Mouse (Mus musculus) hindbrain, embryonic 12.5 days (tissue): ENCODE measurements around the gene Dcaf12. TPM values are rescaled to one million over a fixed set of nuclear protein-coding genes. Genes with fewer than 3 reads are reported as not detected.

ENCODE experiments used
- ATAC-seq: fragments of 200-750 bp; cut with Nextera tagmentation; 2 replicates; pipeline ENCODE4 v1.8.0; 2017; ENCODE audit warnings: moderate TSS enrichment; ENCODE audit not compliant: low FRiP score
- H3K27ac ChIP-seq: fragments of 300-500 bp; sonication (generic); 2 replicates; pipeline ENCODE4 v1.5.1; 2016; ENCODE audit warnings: mild to moderate bottlenecking
- H3K27me3 ChIP-seq: fragments of 300-500 bp; sonication (generic); 2 replicates; pipeline ENCODE4 v1.6.1; 2016; ENCODE audit warnings: mild to moderate bottlenecking
- H3K36me3 ChIP-seq: fragments of 300-500 bp; sonication (generic); 2 replicates; pipeline ENCODE4 v1.6.1; 2016; ENCODE audit warnings: mild to moderate bottlenecking
- H3K4me1 ChIP-seq: fragments of 300-500 bp; sonication (generic); 2 replicates; pipeline ENCODE4 v1.6.1; 2016
- H3K4me2 ChIP-seq: fragments of 300-500 bp; sonication (generic); replicated peaks from 2 replicates; pipeline ENCODE4 v1.6.1; 2016; ENCODE audit warnings: mild to moderate bottlenecking
- H3K4me3 ChIP-seq: fragments of 300-500 bp; sonication (generic); 2 replicates; pipeline ENCODE4 v1.5.1; 2016; ENCODE audit warnings: mild to moderate bottlenecking
- H3K9ac ChIP-seq: fragments of 300-500 bp; sonication (generic); 2 replicates; pipeline ENCODE4 v1.6.1; 2016; ENCODE audit warnings: mild to moderate bottlenecking, moderate library complexity
- H3K9me3 ChIP-seq: fragments of 300-500 bp; sonication (generic); replicated peaks from 2 replicates; pipeline ENCODE4 v1.6.1; 2016; ENCODE audit warnings: mild to moderate bottlenecking
- WGBS: fragments of 180-500 bp; shearing (Covaris S2); methylation state at CpG from one replicate; pipeline ENCODE4 v1.1.7; 2016; 5-methylcytosine and 5-hydroxymethylcytosine counted together
- polyA plus RNA-seq: library from polyadenylated mRNA; unstranded; fragments of >200 nt; fragmentation: Nextera tagmentation; extraction: Ambion mirVana; gene quantifications from 2 replicates; pipeline ENCODE4 v1.2.1, GENCODE M21; 2016

Dcaf12 gene
- 73.5 and 79.7 TPM in 2 replicates for polyA plus RNA-seq

DNA sequence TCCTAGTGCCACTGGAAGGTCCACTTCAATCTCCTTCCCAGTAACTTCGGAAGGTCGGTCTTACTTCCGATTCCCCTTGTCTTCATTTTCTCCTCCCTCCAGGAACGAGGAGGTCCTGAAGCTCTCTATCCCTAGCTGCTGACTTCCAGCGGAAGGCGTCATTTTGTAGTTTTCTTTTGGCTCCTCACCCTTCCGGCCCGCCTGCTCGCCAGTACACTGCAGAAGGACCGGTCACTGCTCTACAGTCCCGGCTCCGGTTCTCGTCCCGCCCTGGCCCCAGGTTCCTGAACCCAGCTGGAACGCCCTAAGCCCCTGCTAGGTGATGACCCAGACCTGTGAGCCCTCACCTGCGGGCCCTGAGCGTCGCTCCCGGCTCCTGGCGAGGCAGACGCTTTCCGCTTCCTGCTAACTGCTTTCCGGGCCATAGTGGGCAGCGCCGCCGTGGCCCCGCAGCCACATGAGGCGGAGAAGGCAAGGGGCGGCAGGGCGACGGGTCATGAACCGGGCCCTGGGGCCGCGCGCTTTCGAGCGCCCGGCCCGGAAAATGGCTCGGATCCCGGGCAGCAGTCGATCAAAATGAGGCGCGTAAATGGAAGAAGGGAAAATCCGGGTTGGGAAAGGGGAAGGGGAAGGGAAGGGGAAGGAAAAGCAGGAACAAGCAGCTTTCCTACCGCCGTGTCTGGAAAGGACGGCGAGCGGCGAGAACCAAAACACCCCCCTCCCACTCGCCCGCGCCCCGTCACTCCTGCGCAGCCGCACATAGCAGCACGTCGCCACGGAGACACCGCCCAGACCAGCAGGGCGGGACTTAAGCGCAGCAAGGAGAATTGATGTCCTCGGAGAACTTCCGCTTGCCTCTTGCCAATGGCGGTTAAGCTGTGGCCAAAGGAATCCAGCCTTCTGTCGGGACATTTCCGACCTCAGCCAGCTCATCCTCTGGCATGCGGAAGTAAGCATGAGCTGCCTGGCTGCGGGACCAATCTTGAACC lies at the start of gene Dcaf12:
TSS of gene Dcaf12 (minus strand) at position 749 of the 989 bp plus-strand sequence.
- peaks cover 18% of the 10 kb centered on the region for H3K4me1 ChIP-seq
- peaks cover 26% of the 10 kb centered on the region for H3K36me3 ChIP-seq
- peak within 1 kb of the TSS; percentile 64 for H3K4me2 ChIP-seq
- no peaks in the 10 kb centered on the region for H3K9me3 ChIP-seq
- under 1% methylated on average over 70 of the region's 70 CpGs for WGBS
- H3K27me3 ChIP-seq = no peaks in the 10 kb centered on the region
- H3K27ac ChIP-seq = peak within 1 kb of the TSS; percentile 95
- H3K9ac ChIP-seq = peak within 1 kb of the TSS; percentile 93
- ATAC-seq = peak; percentile 99
- H3K4me3 ChIP-seq = peak within 1 kb of the TSS; percentile 99

DNA sequence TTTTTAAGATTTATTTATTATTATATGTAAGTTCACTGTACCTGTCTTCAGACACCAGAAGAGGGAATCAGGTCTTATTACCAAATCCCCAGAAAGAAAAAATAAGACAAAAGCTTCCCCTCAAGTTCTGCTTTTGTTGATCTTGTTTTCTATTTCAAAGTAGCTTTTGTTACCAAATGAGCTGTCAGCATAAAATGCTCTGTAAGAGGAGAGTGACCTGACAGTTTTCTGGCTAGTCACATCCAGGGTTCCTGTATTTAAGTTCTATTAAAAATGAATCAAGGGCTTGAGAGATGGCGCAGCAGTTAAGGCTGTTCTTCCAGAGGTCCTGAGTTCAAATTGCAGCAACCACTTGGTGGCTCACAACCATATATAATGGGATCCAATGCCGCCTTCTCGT lies 46.4 kb upstream of the Dcaf12 start:
- Histone ChIP-seq H3K4me1 (no peaks in the 10 kb centered on the region), H3K4me3 (no peak overlapping the region), H3K27ac (no peak overlapping the region), H3K9ac (no peak overlapping the region), H3K9me3 (no peaks in the 10 kb centered on the region), H3K27me3 (no peaks in the 10 kb centered on the region), H3K36me3 (no peaks in the 10 kb centered on the region), H3K4me2 (no peak overlapping the region)
- ATAC-seq = no peak
- WGBS = 95% methylated on average over 3 of the region's 3 CpGs

DNA sequence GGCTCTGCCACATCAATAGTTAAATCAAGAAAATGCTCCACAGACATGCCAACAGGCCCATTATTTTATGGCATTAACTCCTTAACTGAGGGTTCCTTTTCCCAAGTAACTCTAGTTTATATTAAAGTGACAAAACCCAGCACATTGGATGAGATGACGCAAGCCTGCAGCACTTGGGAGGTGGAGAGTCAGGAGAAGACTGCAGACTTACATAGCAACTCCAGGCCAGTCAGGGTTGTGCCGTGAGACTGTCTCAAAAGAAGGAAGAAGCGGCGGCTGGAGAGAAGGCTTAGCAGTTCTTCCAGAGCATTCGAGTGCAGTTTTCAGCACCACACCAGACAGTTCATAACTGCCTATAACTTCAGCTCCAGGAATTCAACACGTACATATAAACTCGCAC lies 44.7 kb upstream of the Dcaf12 start:
- WGBS = 95% methylated on average over 7 of the region's 7 CpGs
- no peak for ATAC-seq
- H3K36me3 ChIP-seq = peaks cover 8% of the 10 kb centered on the region
- no peaks in the 10 kb centered on the region for H3K27me3 ChIP-seq
- H3K27ac ChIP-seq = no peak overlapping the region
- no peaks in the 10 kb centered on the region for H3K9me3 ChIP-seq
- no peaks in the 10 kb centered on the region for H3K4me1 ChIP-seq
- no peak overlapping the region for H3K4me3 ChIP-seq
- no peak overlapping the region for H3K9ac ChIP-seq
- H3K4me2 ChIP-seq = no peak overlapping the region

DNA sequence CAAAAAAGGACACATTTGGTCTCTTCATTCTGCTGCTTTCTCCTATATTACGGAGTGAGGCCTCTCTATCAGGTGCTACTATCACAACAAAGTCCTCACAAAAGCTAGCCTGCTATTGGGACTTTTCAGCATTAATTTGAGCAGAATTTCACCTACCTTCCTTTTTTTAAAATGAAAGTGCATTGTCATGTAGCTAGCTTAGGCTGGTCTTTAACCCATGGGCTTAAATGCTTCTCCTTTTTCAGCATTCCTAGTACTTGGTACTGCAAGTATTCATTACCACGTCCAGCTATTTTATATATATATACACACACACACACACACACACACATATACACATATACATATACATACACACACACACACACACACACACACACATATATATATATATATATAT lies 44.0 kb upstream of the Dcaf12 start:
- Histone ChIP-seq H3K4me2 (no peak overlapping the region), H3K27ac (no peak overlapping the region), H3K27me3 (no peaks in the 10 kb centered on the region), H3K9ac (no peak overlapping the region), H3K4me1 (no peaks in the 10 kb centered on the region), H3K4me3 (no peak overlapping the region), H3K9me3 (no peaks in the 10 kb centered on the region), H3K36me3 (peaks cover 8% of the 10 kb centered on the region)
- WGBS = 92% methylated on average over 2 of the region's 2 CpGs
- no peak for ATAC-seq

DNA sequence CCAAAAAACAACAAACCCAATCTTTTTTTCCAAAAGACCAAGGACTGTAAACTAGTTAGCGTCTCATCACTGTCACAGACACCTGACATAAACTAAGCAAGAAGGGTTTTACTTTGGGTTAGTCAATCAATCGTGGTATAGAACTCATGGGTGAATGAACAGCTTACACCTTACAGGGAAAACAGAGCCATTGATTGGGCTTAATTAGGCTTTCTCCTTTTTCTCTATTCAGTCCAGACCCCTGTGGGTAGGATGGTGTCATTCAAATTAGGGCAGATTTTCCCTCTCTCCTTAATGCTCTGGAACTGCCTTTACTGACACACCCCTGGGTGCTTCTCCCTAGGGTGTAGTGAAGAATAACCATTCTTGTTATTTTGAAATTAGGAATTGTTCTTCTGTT lies 42.5 kb upstream of the Dcaf12 start:
- Histone ChIP-seq H3K27me3 (no peaks in the 10 kb centered on the region), H3K4me2 (no peak overlapping the region), H3K27ac (no peak overlapping the region), H3K4me3 (no peak overlapping the region), H3K9me3 (no peaks in the 10 kb centered on the region), H3K9ac (no peak overlapping the region), H3K36me3 (peaks cover 11% of the 10 kb centered on the region), H3K4me1 (no peaks in the 10 kb centered on the region)
- 51% methylated on average over 2 of the region's 2 CpGs for WGBS
- ATAC-seq = no peak

DNA sequence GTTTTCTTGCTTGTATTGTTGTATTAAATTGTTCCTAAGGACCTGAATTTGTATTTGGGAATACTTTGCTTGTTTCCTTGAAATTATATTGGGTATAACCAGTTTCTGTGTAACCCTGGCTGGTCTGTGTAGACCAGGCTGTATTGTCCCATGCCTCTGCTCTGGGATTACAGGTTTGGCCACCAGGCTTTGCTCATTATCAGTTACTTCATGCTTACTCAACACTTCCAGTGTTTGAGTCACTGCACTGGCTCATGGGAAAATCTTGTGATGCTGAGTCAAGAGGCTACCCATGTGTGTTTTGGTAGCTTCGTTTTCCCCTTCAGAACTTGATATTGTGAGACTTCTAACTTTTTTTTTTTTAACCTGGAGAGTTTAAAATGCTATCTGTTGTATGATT lies 38.6 kb upstream of the Dcaf12 start:
- ATAC-seq = no peak
- H3K36me3 ChIP-seq = peaks cover 11% of the 10 kb centered on the region
- 100% methylated on average over 1 of the region's 1 CpGs for WGBS

DNA sequence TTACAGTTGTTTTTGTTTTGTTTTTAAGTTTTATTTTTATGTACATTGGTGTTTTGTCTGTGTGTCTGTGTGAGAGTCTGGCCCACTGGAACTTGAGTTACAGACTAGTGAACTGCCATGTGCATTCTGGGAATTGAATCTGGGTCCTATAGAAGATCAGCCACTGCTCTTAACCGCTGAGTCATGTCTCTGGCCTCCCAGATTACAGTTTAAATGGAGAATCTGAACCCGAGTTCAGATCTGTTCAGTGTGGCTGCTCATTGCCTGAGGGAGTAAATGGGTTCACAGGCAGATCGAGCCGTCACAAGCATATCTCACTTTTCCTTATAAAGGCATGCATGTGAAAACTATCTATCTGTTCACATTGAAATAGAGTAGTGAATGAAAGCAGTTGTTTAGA lies 38.1 kb upstream of the Dcaf12 start:
- peaks cover 10% of the 10 kb centered on the region for H3K4me1 ChIP-seq
- no peak overlapping the region for H3K4me2 ChIP-seq
- H3K9me3 ChIP-seq = no peaks in the 10 kb centered on the region
- peaks cover 11% of the 10 kb centered on the region for H3K36me3 ChIP-seq
- WGBS = 98% methylated on average over 4 of the region's 4 CpGs
- H3K9ac ChIP-seq = no peak overlapping the region
- no peak overlapping the region for H3K27ac ChIP-seq
- H3K27me3 ChIP-seq = no peaks in the 10 kb centered on the region
- ATAC-seq = no peak
- no peak overlapping the region for H3K4me3 ChIP-seq

More for the DNA sequence above, 38.6 kb upstream of the Dcaf12 start:
- no peaks in the 10 kb centered on the region for H3K27me3 ChIP-seq
- no peak overlapping the region for H3K9ac ChIP-seq
- H3K4me1 ChIP-seq = peaks cover 5% of the 10 kb centered on the region
- H3K9me3 ChIP-seq = no peaks in the 10 kb centered on the region
- H3K4me2 ChIP-seq = no peak overlapping the region
- H3K4me3 ChIP-seq = no peak overlapping the region
- no peak overlapping the region for H3K27ac ChIP-seq

DNA sequence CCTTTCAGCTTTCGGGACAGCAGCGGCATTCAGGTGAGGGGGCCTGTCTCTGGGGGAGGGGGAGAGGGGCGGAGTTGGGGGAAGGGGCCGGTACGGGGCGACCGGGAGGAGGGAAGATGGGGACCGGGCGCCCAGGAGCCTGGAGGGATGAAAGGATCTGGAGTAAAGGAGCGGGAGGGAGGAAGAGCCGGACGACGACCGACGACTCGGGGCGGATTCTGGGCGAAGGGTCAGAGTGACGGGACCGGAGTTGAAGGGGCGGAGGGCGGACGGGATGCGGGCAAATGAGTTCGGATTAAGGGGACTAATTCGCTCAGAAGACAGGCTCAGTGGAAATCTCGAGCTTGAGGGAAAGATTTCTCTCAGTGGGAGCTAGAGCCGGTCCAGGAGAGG lies 34.5 kb upstream of the Dcaf12 start:
- Histone ChIP-seq H3K27ac (peak overlapping the region; percentile 97), H3K4me3 (peak overlapping the region; percentile 76), H3K4me1 (peaks cover 10% of the 10 kb centered on the region), H3K9me3 (no peaks in the 10 kb centered on the region), H3K9ac (peak overlapping the region; percentile 85), H3K27me3 (no peaks in the 10 kb centered on the region), H3K4me2 (peak overlapping the region; percentile 61), H3K36me3 (0 out of 2 replicates have a peak, but pooled peaks cover 3% of the 10 kb centered on the region)
- peak; percentile 73 for ATAC-seq
- WGBS = under 1% methylated on average over 25 of the region's 28 CpGs

DNA sequence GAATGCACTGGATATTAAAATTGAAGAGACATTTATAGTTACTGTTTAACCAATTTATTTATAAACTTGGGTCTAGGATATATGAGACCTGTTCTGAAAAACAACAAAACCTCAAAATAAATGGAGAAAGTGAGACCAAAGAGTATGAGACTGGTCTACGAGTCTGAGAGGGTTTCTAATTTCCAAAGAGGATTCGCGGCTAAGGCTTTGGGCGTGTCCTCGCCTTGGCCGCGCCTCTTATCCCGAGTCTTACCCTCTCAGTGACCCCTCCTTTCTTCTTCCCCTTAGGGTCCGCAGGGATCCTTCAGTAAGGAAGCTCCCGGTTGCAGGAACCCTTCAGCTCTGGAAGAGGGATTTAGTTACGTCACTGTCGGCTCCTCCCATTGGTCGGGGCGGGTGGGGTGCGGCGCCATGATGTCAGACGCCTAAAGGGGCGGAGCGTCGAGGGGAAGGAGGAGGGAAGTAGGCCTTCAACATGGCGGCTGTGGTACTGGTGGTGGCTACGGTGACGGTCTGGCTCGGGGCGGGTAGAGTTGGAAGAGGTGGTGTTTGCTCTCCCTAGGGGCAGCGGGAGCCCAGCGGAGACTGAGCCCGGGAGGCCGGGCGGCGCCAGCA lies 34.0 kb upstream of the Dcaf12 start, which contains the start of gene Ubap1:
TSS of gene Ubap1 (plus strand) at position 413 of the 615 bp plus-strand sequence.
- Histone ChIP-seq H3K27ac (peak within 1 kb of the TSS; percentile 97), H3K9me3 (no peaks in the 10 kb centered on the region), H3K4me2 (peak within 1 kb of the TSS; percentile 61)

DNA sequence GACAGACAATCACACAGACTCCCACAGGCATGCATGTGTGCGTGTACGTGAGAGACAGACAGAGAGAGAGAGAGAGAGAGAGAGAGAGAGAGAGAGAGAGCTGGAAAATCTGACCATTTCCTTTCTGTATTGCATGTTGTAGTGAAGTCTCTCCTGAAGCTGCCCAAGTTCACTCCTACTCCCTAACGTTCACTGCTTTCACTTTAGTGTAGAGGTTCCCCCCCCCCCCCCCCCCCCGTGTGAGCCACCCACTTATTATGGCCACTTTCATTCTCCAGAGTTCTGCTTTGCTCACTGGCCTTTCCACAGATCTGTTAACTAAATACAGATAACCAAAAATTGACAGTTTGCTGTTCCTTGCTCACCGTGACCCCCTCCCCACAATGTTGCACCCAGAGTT lies 33.1 kb upstream of the Dcaf12 start:
- 52% methylated on average over 5 of the region's 5 CpGs for WGBS
- Histone ChIP-seq H3K27ac (no peak overlapping the region), H3K4me1 (peaks cover 10% of the 10 kb centered on the region), H3K27me3 (no peaks in the 10 kb centered on the region), H3K4me3 (no peak overlapping the region), H3K36me3 (0 out of 2 replicates have a peak, but pooled peaks cover 3% of the 10 kb centered on the region), H3K9ac (no peak overlapping the region), H3K9me3 (no peaks in the 10 kb centered on the region), H3K4me2 (peak overlapping the region; percentile 61)
- no peak for ATAC-seq

More for the DNA sequence above, 34.0 kb upstream of the Dcaf12 start, which contains the start of gene Ubap1:
- H3K4me1 ChIP-seq = peaks cover 10% of the 10 kb centered on the region
- peak within 1 kb of the TSS; percentile 76 for H3K4me3 ChIP-seq
- WGBS = under 1% methylated on average over 30 of the region's 31 CpGs
- H3K9ac ChIP-seq = peak within 1 kb of the TSS; percentile 85
- ATAC-seq = peak; percentile 98
- H3K36me3 ChIP-seq = 0 out of 2 replicates have a peak, but pooled peaks cover 3% of the 10 kb centered on the region
- H3K27me3 ChIP-seq = no peaks in the 10 kb centered on the region

DNA sequence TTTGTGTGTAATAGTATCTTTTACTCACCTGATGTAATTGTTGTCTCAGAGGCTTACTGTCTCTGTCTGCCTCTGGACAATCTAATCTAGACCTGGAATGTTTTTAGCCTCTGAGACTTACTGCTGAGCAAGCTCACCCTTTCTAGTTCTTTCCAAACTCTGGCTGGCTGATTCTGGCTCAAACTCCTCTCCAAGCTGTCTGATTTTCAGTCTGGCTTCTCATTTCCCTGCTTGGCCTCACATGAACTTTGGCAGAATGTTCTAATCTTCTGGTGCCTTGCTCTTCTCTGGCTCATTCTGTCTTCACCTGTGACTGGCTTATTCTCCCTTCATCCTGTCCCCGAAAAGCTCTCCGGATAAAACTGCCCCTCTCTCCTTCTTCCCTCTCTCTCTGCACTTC lies 31.3 kb upstream of the Dcaf12 start:
- Histone ChIP-seq H3K36me3 (no peaks in the 10 kb centered on the region), H3K27me3 (no peaks in the 10 kb centered on the region), H3K9me3 (no peaks in the 10 kb centered on the region), H3K9ac (no peak overlapping the region), H3K4me3 (no peak overlapping the region), H3K27ac (no peak overlapping the region), H3K4me2 (no peak overlapping the region), H3K4me1 (peaks cover 10% of the 10 kb centered on the region)
- WGBS = 88% methylated on average over 2 of the region's 2 CpGs
- ATAC-seq = no peak

DNA sequence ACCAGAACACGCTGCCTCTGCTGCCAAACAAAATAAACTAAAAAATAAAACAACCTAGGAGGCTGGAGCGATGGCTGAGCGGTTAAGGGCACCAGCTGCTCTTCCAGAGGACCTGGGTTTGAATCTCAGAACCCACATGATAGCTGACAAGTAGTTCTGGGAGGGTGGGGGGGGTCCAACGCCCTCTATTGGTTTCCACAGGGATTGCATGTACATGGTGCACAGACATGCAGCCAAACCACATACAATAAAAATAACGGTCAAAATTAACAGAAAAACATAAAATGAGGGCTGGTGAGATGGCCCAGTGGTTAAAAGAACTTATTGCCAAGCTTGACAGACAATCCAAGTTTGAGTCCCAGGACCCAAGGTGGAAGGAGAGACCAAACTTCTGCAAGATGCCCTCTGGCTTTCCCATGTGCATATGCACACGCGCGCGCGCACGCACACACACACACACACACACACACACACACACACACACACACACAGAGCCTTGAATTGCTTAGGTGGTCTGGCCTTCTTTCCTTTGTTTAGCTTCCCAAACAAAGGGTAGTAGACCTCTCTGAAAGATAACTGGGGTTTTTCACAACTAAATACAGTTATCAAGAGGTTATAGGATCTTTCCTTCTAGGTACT lies 26.3 kb upstream of the Dcaf12 start:
- Histone ChIP-seq H3K4me1 (no peaks in the 10 kb centered on the region), H3K4me3 (no peak overlapping the region), H3K9me3 (no peaks in the 10 kb centered on the region), H3K36me3 (no peaks in the 10 kb centered on the region), H3K9ac (no peak overlapping the region), H3K4me2 (no peak overlapping the region), H3K27me3 (no peaks in the 10 kb centered on the region), H3K27ac (no peak overlapping the region)
- WGBS = 80% methylated on average over 11 of the region's 11 CpGs
- ATAC-seq = no peak
